Mouse (Mus musculus): Measurements from ENCODE around the gene Tuba1b. TPM values are rescaled to one million over a fixed set of nuclear protein-coding genes. Genes with fewer than 3 reads are reported as not detected.

Gene Tuba1b
- total and polyA plus RNA-seq, 3 experiments: 1,149 to 2,960 (median 2,851) TPM

GRCm38 (mm10) chr15:98947884-98948283, 13.5 kb upstream of the Tuba1b start:
- in situ Hi-C loops (cut with MboI; ENCODE audit: low pct_ligation_motif_present, low pct_unique_long_range_greater_than_20kb, low sequenced_read_pairs): loop anchor here (25.0 kb wide), 2 partner anchors 1286 to 1361 kb away; no protein-coding TSS in a partner anchor
- no peak overlapping the region for H3K9ac ChIP-seq (ENCODE audit: insufficient read depth, low read depth)
- DNase-seq (ENCODE audit: extremely low read depth): no peak
- no peak overlapping the region for H3K4me2 ChIP-seq (ENCODE audit: insufficient read depth, low read depth, poor library complexity, severe bottlenecking)
- TF ChIP-seq SIN3A (IDR thresholded peaks at IDR 0.05; ENCODE audit: low read length) (no peak), MAZ (IDR thresholded peaks at IDR 0.05; ENCODE audit: low read depth, low read length) (no peak), POLR2A (IDR thresholded peaks at IDR 0.05; ENCODE audit: low read depth, low read length) (no peak), MEF2A (IDR thresholded peaks at IDR 0.05; ENCODE audit: borderline replicate concordance, low read depth, low read length) (no peak), RAD21 (IDR thresholded peaks at IDR 0.05; ENCODE audit: low read depth, low read length) (no peak), USF1 (IDR thresholded peaks at IDR 0.05; ENCODE audit: low read depth, low read length) (no peak), MYC (IDR thresholded peaks at IDR 0.05; ENCODE audit: low read depth, low read length) (no peak), GABPA (IDR thresholded peaks at IDR 0.05; ENCODE audit: insufficient replicate concordance, low read depth, low read length) (no peak)
- peaks cover 3 to 8% of the 10 kb centered on the region in 2 experiments; a peak in 3 of 4 replicates for H3K4me1 ChIP-seq (ENCODE audit: control insufficient read depth in 1 of 2, insufficient read depth in 2 of 2)
- no peak overlapping the region for H3K27ac ChIP-seq (ENCODE audit: insufficient read depth, low read depth)
- H3K4me3 ChIP-seq (replicated peaks in 1 of 3; ENCODE audit: low read depth in 2 of 3, low read length in 2 of 3, poor library complexity in 1 of 3): no peak overlapping the region
- dilution Hi-C loops (cut with MboI; ENCODE audit: extremely low pct_ligation_motif_present, extremely low pct_unique_long_range_greater_than_20kb, low sequenced_read_pairs): no loop called here
- no peaks in the 10 kb centered on the region for H3K9me3 ChIP-seq (replicated peaks; ENCODE audit: low read length)
- peaks cover 8 to 27% of the 10 kb centered on the region in 2 experiments for H3K36me3 ChIP-seq (replicated peaks in 1 of 2; ENCODE audit: control insufficient read depth in 1 of 2, insufficient read depth in 1 of 2, low read length in 1 of 2)
- H3K27me3 ChIP-seq (replicated peaks): no peaks in the 10 kb centered on the region
- H3K79me2 ChIP-seq (replicated peaks; ENCODE audit: control insufficient read depth, extremely low read depth, insufficient read depth, poor library complexity, severe bottlenecking): peaks cover 6% of the 10 kb centered on the region; the same call in 1 of the 2 replicates

- Histone ChIP-seq H3K4me3 (replicated peaks in 1 of 3; ENCODE audit: low read depth in 2 of 3, low read length in 2 of 3, poor library complexity in 1 of 3) (no peak overlapping the region), H3K36me3 (replicated peaks in 1 of 2; ENCODE audit: control insufficient read depth in 1 of 2, insufficient read depth in 1 of 2, low read length in 1 of 2) (peaks cover 0 to 22% of the 10 kb centered on the region in 2 experiments), H3K4me1 (ENCODE audit: control insufficient read depth in 1 of 2, insufficient read depth in 2 of 2) (no peaks in the 10 kb centered on the region), H3K9me3 (replicated peaks; ENCODE audit: low read length) (no peaks in the 10 kb centered on the region), H3K4me2 (ENCODE audit: insufficient read depth, low read depth, poor library complexity, severe bottlenecking) (no peak overlapping the region), H3K27ac (ENCODE audit: insufficient read depth, low read depth) (no peak overlapping the region), H3K27me3 (replicated peaks) (no peaks in the 10 kb centered on the region), H3K79me2 (replicated peaks; ENCODE audit: control insufficient read depth, extremely low read depth, insufficient read depth, poor library complexity, severe bottlenecking) (no peaks in the 10 kb centered on the region), H3K9ac (ENCODE audit: insufficient read depth, low read depth) (no peak overlapping the region)
- in situ Hi-C loops (cut with MboI; ENCODE audit: low pct_ligation_motif_present, low pct_unique_long_range_greater_than_20kb, low sequenced_read_pairs) (loop anchor here (25.0 kb wide), 2 partner anchors 1281 to 1356 kb away; no protein-coding TSS in a partner anchor), dilution Hi-C loops (cut with MboI; ENCODE audit: extremely low pct_ligation_motif_present, extremely low pct_unique_long_range_greater_than_20kb, low sequenced_read_pairs) (no loop called here)
- TF ChIP-seq RAD21 (IDR thresholded peaks at IDR 0.05; ENCODE audit: low read depth, low read length): no peak
- TF ChIP-seq NRF1 (IDR thresholded peaks at IDR 0.05; ENCODE audit: low read depth, low read length): no peak
- TF ChIP-seq CHD2 (IDR thresholded peaks at IDR 0.05; ENCODE audit: low read length): no peak
- no peak for TF ChIP-seq E2F4 (IDR thresholded peaks at IDR 0.05; ENCODE audit: insufficient replicate concordance, low read depth, low read length)
- no peak for DNase-seq (ENCODE audit: extremely low read depth)
Measured at GRCm38 (mm10) chr15:98943133-98943532, 8.8 kb upstream of the Tuba1b start.

- Histone ChIP-seq H3K36me3 (replicated peaks in 1 of 2; ENCODE audit: control insufficient read depth in 1 of 2, insufficient read depth in 1 of 2, low read length in 1 of 2) (peaks cover 0 to 25% of the 10 kb centered on the region in 2 experiments), H3K4me3 (replicated peaks in 1 of 3; ENCODE audit: low read depth in 2 of 3, low read length in 2 of 3, poor library complexity in 1 of 3) (no peak overlapping the region), H3K27ac (ENCODE audit: insufficient read depth, low read depth) (no peak overlapping the region), H3K4me2 (ENCODE audit: insufficient read depth, low read depth, poor library complexity, severe bottlenecking) (no peak overlapping the region), H3K79me2 (replicated peaks; ENCODE audit: control insufficient read depth, extremely low read depth, insufficient read depth, poor library complexity, severe bottlenecking) (no peaks in the 10 kb centered on the region), H3K4me1 (ENCODE audit: control insufficient read depth in 1 of 2, insufficient read depth in 2 of 2) (peaks cover 3 to 4% of the 10 kb centered on the region in 2 experiments; a peak in 3 of 4 replicates), H3K9ac (ENCODE audit: insufficient read depth, low read depth) (no peak overlapping the region), H3K27me3 (replicated peaks) (no peaks in the 10 kb centered on the region), H3K9me3 (replicated peaks; ENCODE audit: low read length) (no peaks in the 10 kb centered on the region)
- in situ Hi-C loops (cut with MboI; ENCODE audit: low pct_ligation_motif_present, low pct_unique_long_range_greater_than_20kb, low sequenced_read_pairs) (loop anchor here (25.0 kb wide), 2 partner anchors 1280 to 1355 kb away; no protein-coding TSS in a partner anchor), dilution Hi-C loops (cut with MboI; ENCODE audit: extremely low pct_ligation_motif_present, extremely low pct_unique_long_range_greater_than_20kb, low sequenced_read_pairs) (no loop called here)
- no peak for TF ChIP-seq POLR2AphosphoS2 (IDR thresholded peaks at IDR 0.05; ENCODE audit: low read depth, low read length)
- no peak for TF ChIP-seq ETS1 (conservative IDR thresholded peaks at IDR 0.05; ENCODE audit: low read depth, low read length)
- TF ChIP-seq SIN3A (IDR thresholded peaks at IDR 0.05; ENCODE audit: low read length): no peak
- TF ChIP-seq CHD1 (IDR thresholded peaks at IDR 0.05; ENCODE audit: low read depth, low read length): no peak
- TF ChIP-seq USF2 (conservative IDR thresholded peaks at IDR 0.05; ENCODE audit: low read depth, low read length): no peak
- TF ChIP-seq MYC (IDR thresholded peaks at IDR 0.05; ENCODE audit: low read depth, low read length): no peak
- no peak for TF ChIP-seq NELFE (IDR thresholded peaks at IDR 0.05; ENCODE audit: low read depth, low read length)
- TF ChIP-seq UBTF (IDR thresholded peaks at IDR 0.05; ENCODE audit: low read depth, low read length): no peak
- TF ChIP-seq E2F4 (IDR thresholded peaks at IDR 0.05; ENCODE audit: insufficient replicate concordance, low read depth, low read length): no peak
- TF ChIP-seq GABPA (IDR thresholded peaks at IDR 0.05; ENCODE audit: insufficient replicate concordance, low read depth, low read length): no peak
- no peak for TF ChIP-seq TCF12 (IDR thresholded peaks at IDR 0.05; ENCODE audit: low read depth, low read length)
- DNase-seq (ENCODE audit: extremely low read depth): no peak
Measured at GRCm38 (mm10) chr15:98942081-98942480, 7.7 kb upstream of the Tuba1b start.

All from CH12.LX (cell line).